Mouse (Mus musculus) midbrain, postnatal 0 days (tissue): ENCODE measurements around the gene Hist1h2ac. TPM values are rescaled to one million over a fixed set of nuclear protein-coding genes. Genes with fewer than 3 reads are reported as not detected.
"Not testable (repeated sequence)": the region's sequence is repeated elsewhere in the genome, so short reads cannot be mapped to it uniquely, and the experiment has no call there.

ENCODE experiments used
- ATAC-seq: fragments of 200-750 bp; cut with Nextera tagmentation; 2 replicates; pipeline ENCODE4 v1.8.0; 2017; ENCODE audit warnings: moderate number of reproducible peaks, mild to moderate bottlenecking, moderate TSS enrichment, moderate library complexity; ENCODE audit not compliant: low FRiP score
- DNase-seq: peaks from one replicate; pipeline ENCODE4 v3.0.0-alpha.2; 2015; ENCODE audit warnings: low spot score
- H3K27ac ChIP-seq: fragments of 300-500 bp; sonication (generic); 2 replicates; pipeline ENCODE4 v1.5.1; 2014; ENCODE audit warnings: low read depth, mild to moderate bottlenecking, low read length, mixed read lengths
- H3K27me3 ChIP-seq: fragments of 300-500 bp; sonication (generic); 2 replicates; pipeline ENCODE4 v1.6.1; 2014; ENCODE audit warnings: low read length, control low read depth, mixed read lengths; ENCODE audit not compliant: insufficient read depth
- H3K36me3 ChIP-seq: fragments of 300-500 bp; sonication (generic); 2 replicates; pipeline ENCODE4 v1.6.1; 2014; ENCODE audit warnings: low read length, control low read depth, mixed read lengths; ENCODE audit not compliant: insufficient read depth
- H3K4me1 ChIP-seq: fragments of 300-500 bp; sonication (generic); 2 replicates; pipeline ENCODE4 v1.6.1; 2014; ENCODE audit warnings: mild to moderate bottlenecking, control low read depth, antibody characterized with exemption, low read length, mixed read lengths; ENCODE audit not compliant: insufficient read depth
- H3K4me2 ChIP-seq: fragments of 300-500 bp; sonication (generic); 2 replicates; pipeline ENCODE4 v1.6.1; 2014; ENCODE audit warnings: low read depth, mild to moderate bottlenecking, low read length, mixed read lengths; ENCODE audit not compliant: poor library complexity, severe bottlenecking
- H3K4me3 ChIP-seq: fragments of 300-500 bp; sonication (generic); 2 replicates; pipeline ENCODE4 v1.5.1; 2014; ENCODE audit warnings: low read depth, mild to moderate bottlenecking, low read length, moderate library complexity
- H3K9ac ChIP-seq: fragments of 300-500 bp; sonication (generic); replicated peaks from 2 replicates; pipeline ENCODE4 v1.6.1; 2014; ENCODE audit warnings: mild to moderate bottlenecking, low read length, moderate library complexity, mixed read lengths; ENCODE audit not compliant: poor library complexity, severe bottlenecking
- H3K9me3 ChIP-seq: fragments of 300-500 bp; sonication (generic); 2 replicates; pipeline ENCODE4 v1.6.1; 2016; ENCODE audit warnings: low read length, control low read depth
- CTCF ChIP-seq: IDR thresholded peaks from 2 replicates; pipeline ENCODE4 v1.5.1; 2016; ENCODE audit warnings: antibody characterized with exemption, mild to moderate bottlenecking
- WGBS: fragments of 180-500 bp; shearing (Covaris S2); extraction: QIAGEN DNeasy Blood & Tissue Kit; methylation state at CpG from one replicate; pipeline ENCODE4 v1.1.7; 2014; 5-methylcytosine and 5-hydroxymethylcytosine counted together
- polyA plus RNA-seq: library from polyadenylated mRNA; unstranded; fragments of >200 nt; fragmentation: Nextera tagmentation; extraction: Ambion mirVana; gene quantifications from 2 replicates; pipeline ENCODE4 v1.2.1, GENCODE M21; 2015
- total RNA-seq: library from RNA; depleted of rRNA; stranded (reverse); fragments of >200 nt; gene quantifications from 2 replicates; pipeline ENCODE4 v1.2.3, GENCODE M21; 2014

The Hist1h2ac gene
- total and polyA plus RNA-seq, 2 experiments from 2014 or later, result 0.28 to 45.8 TPM

DNA sequence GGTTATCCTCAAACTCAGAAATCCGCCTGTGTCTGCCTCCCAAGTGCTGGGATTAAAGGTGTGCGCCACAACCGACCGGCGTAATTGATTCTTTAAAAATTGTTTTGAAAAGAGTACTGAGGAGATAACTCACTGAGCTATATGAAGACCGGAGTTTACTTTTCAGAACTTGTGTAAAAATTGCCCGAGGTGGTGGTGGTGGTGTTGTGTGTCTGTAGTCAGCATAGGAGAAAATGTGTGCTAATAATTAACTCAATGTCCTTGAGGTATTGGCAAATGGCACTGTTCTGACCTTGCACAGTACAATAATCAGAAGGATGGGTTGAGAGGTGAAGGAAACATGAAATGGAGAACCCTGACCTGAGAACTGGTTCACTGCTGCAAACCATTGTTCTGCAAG lies 4.2 kb upstream of the Hist1h2ac start:
- Histone ChIP-seq H3K4me2 (no peak overlapping the region), H3K4me3 (no peak overlapping the region), H3K9me3 (no peaks in the 10 kb centered on the region), H3K36me3 (no peaks in the 10 kb centered on the region), H3K27me3 (no peaks in the 10 kb centered on the region), H3K4me1 (peaks cover 8% of the 10 kb centered on the region; the same call in 1 of the 2 replicates), H3K9ac (no peak overlapping the region), H3K27ac (no peak overlapping the region)
- DNase-seq (no peak), ATAC-seq (no peak)
- 93% methylated on average over 7 of the region's 7 CpGs for whole genome bisulfite sequencing
- TF ChIP-seq CTCF, result no peak

DNA sequence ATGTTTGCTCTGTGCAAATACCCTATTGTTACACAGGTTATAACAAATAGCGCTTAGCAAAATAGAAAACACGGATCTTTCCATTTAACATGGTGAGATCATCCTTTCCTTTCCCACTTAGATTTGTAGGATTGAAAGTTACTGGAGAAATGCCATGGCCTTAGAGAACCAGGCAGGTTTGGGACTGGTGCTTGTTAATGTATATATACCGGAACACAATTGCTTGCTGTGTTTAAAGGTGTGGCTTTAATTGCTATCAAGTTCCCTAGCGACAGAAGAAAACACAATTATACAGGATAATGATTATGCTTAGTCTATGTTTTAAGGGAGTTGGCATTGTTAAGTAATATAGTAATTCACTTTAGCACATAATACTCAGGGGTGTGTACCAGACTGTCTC lies 3.4 kb upstream of the Hist1h2ac start:
- H3K36me3 ChIP-seq, result no peaks in the 10 kb centered on the region
- H3K4me3 ChIP-seq, result no peak overlapping the region
- ATAC-seq, result no peak
- H3K9ac ChIP-seq, result no peak overlapping the region
- no peak overlapping the region for H3K4me2 ChIP-seq
- no peaks in the 10 kb centered on the region for H3K9me3 ChIP-seq
- H3K27me3 ChIP-seq, result no peaks in the 10 kb centered on the region
- peaks cover 10% of the 10 kb centered on the region; the same call in 1 of the 2 replicates for H3K4me1 ChIP-seq
- H3K27ac ChIP-seq, result no peak overlapping the region
- TF ChIP-seq CTCF, result no peak
- 89% methylated on average over 4 of the region's 4 CpGs for whole genome bisulfite sequencing
- no peak for DNase-seq

DNA sequence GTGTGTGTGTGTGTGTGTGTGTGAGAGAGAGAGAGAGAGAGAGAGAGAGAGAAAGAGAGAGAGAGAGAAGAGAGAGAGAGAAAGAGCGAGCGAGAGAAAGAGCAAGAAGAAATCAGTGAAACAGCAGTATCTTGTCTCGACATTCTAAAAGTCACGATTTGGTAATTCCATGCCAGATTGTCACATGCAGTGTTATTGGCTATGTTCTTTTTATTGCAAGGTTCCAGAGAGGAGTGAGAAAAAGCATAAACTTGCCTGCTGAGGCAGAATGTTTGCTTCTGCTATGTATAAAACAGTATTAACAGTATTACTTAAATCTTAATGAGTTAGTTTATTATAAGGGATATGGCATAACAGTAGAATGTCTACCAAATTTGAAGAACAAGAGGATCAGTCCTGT lies 2.2 kb upstream of the Hist1h2ac start:
- H3K36me3 ChIP-seq, result no peaks in the 10 kb centered on the region
- ATAC-seq (no peak), DNase-seq (no peak)
- WGBS, result 37% methylated on average over 4 of the region's 4 CpGs
- peaks cover 10% of the 10 kb centered on the region; the same call in 1 of the 2 replicates for H3K4me1 ChIP-seq
- no peaks in the 10 kb centered on the region for H3K27me3 ChIP-seq
- TF ChIP-seq CTCF, result no peak
- peak overlapping the region; percentile 70 for H3K4me2 ChIP-seq
- H3K27ac ChIP-seq, result no peak overlapping the region
- H3K4me3 ChIP-seq, result no peak overlapping the region; the same call in 1 of the 2 replicates
- H3K9ac ChIP-seq, result no peak overlapping the region
- no peaks in the 10 kb centered on the region for H3K9me3 ChIP-seq

DNA sequence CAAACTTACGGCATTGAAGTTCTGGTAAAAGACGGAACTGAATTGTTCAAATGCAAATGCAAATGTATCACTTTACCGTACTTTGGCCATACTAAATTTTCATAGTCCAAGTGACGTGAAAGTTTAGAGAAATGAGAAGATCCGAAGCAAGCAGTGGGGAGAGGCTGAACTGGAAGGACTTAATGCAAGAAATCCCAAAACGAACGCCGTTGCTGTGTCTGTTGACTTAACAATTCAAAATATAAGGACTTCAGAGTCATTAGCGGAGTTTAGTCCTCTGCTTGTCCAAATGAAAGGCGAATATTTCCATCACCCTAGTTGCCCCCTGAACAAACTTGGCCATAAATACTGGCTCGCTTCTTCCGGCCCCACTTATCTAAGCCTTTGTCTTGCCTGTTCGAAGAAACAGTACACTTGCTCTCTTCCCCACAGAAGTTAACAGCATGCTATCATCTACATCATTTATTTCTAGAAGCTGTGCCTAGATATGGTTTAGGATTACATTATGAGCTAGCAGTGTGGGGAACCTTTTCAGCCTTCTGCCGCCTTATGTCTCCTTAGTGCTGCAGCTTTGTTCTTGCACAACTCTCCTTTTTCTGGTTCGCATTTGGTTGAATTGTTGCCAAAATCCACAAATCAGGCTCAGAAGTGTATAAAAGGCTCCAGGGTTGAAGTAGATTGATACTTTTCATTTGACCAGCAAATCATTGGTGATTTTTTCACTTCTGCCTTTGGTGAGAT lies 1.5 kb upstream of the Hist1h2ac start:
- Histone ChIP-seq H3K4me3 (peak overlapping the region; percentile 45), H3K36me3 (no peaks in the 10 kb centered on the region), H3K27ac (peak overlapping the region; percentile 39; the same call in 1 of the 2 replicates), H3K9me3 (no peaks in the 10 kb centered on the region), H3K4me1 (peaks cover 10% of the 10 kb centered on the region; the same call in 1 of the 2 replicates), H3K9ac (peak overlapping the region; percentile 44; the same call in 1 of the 2 replicates), H3K27me3 (no peaks in the 10 kb centered on the region), H3K4me2 (peak overlapping the region; percentile 70)
- DNase-seq, result peak; percentile 15
- TF ChIP-seq CTCF, result no peak
- ATAC-seq, result no peak
- whole genome bisulfite sequencing, result 6% methylated on average over 15 of the region's 15 CpGs

DNA sequence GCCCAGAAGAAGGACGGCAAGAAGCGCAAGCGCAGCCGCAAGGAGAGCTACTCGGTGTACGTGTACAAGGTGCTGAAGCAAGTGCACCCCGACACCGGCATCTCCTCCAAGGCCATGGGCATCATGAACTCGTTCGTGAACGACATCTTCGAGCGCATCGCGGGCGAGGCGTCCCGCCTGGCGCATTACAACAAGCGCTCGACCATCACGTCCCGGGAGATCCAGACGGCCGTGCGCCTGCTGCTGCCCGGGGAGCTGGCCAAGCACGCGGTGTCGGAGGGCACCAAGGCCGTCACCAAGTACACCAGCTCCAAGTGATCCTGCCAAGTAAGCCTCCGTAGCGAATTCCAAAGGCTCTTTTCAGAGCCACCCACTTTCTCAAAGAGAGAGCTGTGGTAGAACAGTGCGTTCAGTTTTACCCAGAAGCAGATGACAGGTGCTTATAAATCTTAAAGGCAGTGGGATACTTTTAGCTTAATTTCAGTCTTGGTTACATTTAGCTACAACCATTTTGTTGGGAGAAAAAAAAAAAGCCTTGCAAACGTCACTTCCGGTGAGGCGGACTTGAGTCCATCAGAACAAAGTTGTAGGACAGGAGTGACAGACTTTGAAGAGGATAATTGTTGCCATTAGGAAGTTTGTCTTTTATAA lies 672 bp upstream of the Hist1h2ac start:
- H3K27me3 ChIP-seq, H3K36me3 ChIP-seq, H3K9me3 ChIP-seq: not testable (repeated sequence)
- peak overlapping the region; percentile 70 for H3K4me2 ChIP-seq
- peak overlapping the region; percentile 85 for H3K27ac ChIP-seq
- H3K4me3 ChIP-seq, result peak overlapping the region; percentile 45
- peak; percentile 92 for DNase-seq
- peak overlapping the region; percentile 51; the same call in 1 of the 2 replicates for H3K9ac ChIP-seq
- H3K4me1 ChIP-seq, result peaks cover 10% of the 10 kb centered on the region; the same call in 1 of the 2 replicates
- 0% methylated on average over 11 of the region's 37 CpGs for WGBS
- ATAC-seq, result peak; percentile 45
